Mouse (Mus musculus) liver, embryonic 14.5 days (tissue): ENCODE measurements around the gene BC004004.

ENCODE experiments used
- CTCF ChIP-seq: IDR thresholded peaks from 2 replicates; pipeline ENCODE4 v1.5.1; 2016; ENCODE audit warnings: antibody characterized with exemption, low read depth, control low read depth
- EP300 ChIP-seq: IDR thresholded peaks from 2 replicates; pipeline ENCODE4 v1.6.1; 2016; ENCODE audit warnings: antibody characterized with exemption, low read depth

DNA sequence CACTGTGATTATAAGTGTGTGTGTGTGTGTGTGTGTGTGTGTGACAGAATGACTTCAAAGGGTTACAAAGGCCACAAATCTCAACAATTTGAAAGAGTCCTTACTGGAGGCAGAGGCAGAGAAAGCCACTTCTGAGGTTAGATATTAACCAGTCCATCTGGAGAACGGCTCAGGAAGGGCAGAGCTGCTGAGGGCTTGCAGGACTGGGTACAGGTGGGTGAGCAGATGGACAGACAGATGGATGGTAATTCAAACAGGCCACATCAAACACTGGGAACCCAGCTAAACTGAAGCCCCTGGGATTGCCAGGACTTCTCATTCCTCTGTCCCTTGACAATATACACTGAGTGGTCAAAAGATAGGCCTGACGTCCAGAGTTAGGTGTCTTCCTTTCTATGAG lies 80.4 kb downstream of the BC004004 start:
- TF ChIP-seq CTCF (no peak), EP300 (no peak)
